Mouse (Mus musculus) G1E (cell line): ENCODE results near the gene Sh3rf3.

Experiments
- CTCF ChIP-seq: IDR thresholded peaks from 2 replicates; pipeline ENCODE4 v1.5.1; 2012; ENCODE audit warnings: low read depth, low read length, inconsistent platforms, mixed read lengths
- GATA1 ChIP-seq: IDR thresholded peaks from 2 replicates; pipeline ENCODE4 v1.6.1; 2012; ENCODE audit warnings: borderline replicate concordance, low read length, inconsistent platforms, mixed read lengths
- POLR2AphosphoS5 ChIP-seq: IDR thresholded peaks from 2 replicates; pipeline ENCODE4 v1.6.1; 2012; ENCODE audit warnings: low read depth, low read length, inconsistent platforms; ENCODE audit not compliant: insufficient replicate concordance
- TAL1 ChIP-seq: conservative IDR thresholded peaks from 2 replicates; pipeline ENCODE4 v1.6.1; 2012; ENCODE audit warnings: low read depth, low read length, inconsistent platforms, mixed read lengths

GRCm38 (mm10) chr10:58895431-58895830 lies 82.3 kb downstream of the Sh3rf3 start:
- TF ChIP-seq CTCF (no peak), TAL1 (no peak), POLR2AphosphoS5 (no peak), GATA1 (no peak)
